Mouse (Mus musculus): ENCODE measurements around the gene Timeless. TPM values are rescaled to one million over a fixed set of nuclear protein-coding genes. Genes with fewer than 3 reads are reported as not detected.

Gene Timeless
- polyA plus RNA-seq, 1 experiment from 2014 or later = 103 TPM

DNA sequence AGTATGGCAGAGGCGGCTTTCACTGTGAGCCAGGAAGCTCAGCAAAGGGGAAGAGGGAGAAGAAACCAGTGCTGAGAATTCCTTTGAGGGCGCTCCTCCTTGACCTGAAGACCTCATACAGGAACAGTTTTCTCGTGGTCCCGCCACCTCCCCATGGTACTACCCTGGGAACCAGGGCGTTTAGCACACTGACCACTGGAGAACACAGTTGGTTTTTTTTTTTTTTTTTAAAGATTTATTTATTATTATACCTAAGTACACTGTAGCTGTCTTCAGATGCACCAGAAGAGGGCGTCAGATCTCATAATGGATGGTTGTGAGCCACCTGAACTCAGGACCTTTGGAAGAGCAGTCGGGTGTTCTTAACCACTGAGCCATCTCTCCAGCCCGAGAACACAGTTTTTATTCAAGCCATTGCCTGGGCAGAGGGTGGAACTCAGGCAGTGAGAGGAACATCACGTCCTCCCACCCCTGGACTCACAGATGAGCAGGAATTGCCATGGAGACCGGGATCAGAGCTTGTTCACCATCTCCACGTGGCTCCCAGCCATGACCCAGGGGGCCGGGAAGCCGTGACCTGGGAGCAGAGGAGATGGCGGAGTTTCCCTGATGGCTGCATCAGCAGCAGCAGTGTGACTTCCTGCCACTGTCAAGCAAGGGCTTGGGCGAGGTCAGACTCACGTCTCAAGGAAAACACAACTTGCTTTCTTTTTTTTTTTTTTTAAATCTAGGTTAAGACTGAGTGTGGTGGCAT is 10.2 kb upstream of the Timeless start:
- Histone ChIP-seq H3K4me3 (no peak overlapping the region), H3K36me3 (replicated peaks) (no peaks in the 10 kb centered on the region), H3K4me1 (peaks cover 26% of the 10 kb centered on the region), H3K9me3 (no peaks in the 10 kb centered on the region), H3K27me3 (replicated peaks; ENCODE audit: low read depth, poor library complexity, severe bottlenecking) (no peaks in the 10 kb centered on the region), H3K27ac (replicated peaks) (no peak overlapping the region)
- DNase-seq (ENCODE audit: low spot score) = no peak
- 55% methylated on average over 16 of the region's 16 CpGs for WGBS

DNA sequence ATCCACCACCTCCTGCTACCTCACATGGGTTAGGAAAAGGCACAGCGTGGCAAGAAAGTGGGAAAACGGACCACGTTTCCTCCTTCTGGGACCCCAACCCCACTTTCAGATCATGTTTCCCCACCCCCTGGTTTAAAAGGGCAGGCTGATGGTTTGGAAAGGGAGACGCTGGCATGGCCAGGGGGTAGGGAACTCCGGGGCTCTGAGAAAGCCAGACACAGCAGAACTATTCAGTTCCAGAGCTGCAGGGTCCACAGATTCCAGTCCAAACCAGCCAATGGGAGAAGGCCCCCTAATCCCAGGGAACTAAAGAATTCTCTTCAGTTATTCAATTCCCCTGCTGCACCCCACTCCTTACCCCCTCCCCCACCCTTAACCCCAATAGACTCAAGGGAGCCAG is 6.8 kb upstream of the Timeless start:
- peak overlapping the region; percentile 59; the same call in 1 of the 2 replicates for H3K27ac ChIP-seq (replicated peaks)
- no peak for DNase-seq (ENCODE audit: low spot score)
- H3K4me1 ChIP-seq = peaks cover 26% of the 10 kb centered on the region
- H3K4me3 ChIP-seq = no peak overlapping the region
- H3K36me3 ChIP-seq (replicated peaks) = no peaks in the 10 kb centered on the region
- H3K9me3 ChIP-seq = no peaks in the 10 kb centered on the region
- no peaks in the 10 kb centered on the region for H3K27me3 ChIP-seq (replicated peaks; ENCODE audit: low read depth, poor library complexity, severe bottlenecking)
- WGBS = 36% methylated on average over 5 of the region's 5 CpGs

DNA sequence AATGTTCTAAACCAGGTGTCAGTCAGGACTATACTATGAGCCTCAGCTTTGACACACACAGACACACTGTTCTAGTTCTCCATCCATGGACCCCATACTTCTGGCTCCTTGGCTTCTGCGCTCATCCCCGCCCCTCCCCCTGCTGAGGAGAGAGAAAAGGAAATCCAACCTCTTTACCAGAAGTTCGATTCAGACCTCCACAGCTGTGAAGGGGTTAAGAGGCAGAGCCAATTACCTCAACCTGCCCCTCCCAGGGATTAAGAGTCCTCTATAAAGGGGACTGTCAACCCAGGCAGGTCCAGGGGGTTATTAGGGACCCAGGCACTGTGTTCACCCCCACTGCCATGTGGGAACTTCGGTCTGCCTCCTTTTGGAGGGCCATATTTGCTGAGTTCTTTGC is 6.3 kb upstream of the Timeless start, which contains the start of gene Mip:
Gene Mip, plus strand, starts transcription at position 301 of the 400 bp plus-strand sequence.
- peak within 1 kb of the TSS; percentile 29; the same call in 1 of the 2 replicates for H3K4me3 ChIP-seq
- H3K4me1 ChIP-seq = peaks cover 31% of the 10 kb centered on the region
- no peaks in the 10 kb centered on the region for H3K27me3 ChIP-seq (replicated peaks; ENCODE audit: low read depth, poor library complexity, severe bottlenecking)
- no peaks in the 10 kb centered on the region for H3K36me3 ChIP-seq (replicated peaks)
- no peak for DNase-seq (ENCODE audit: low spot score)
- H3K27ac ChIP-seq (replicated peaks) = peak within 1 kb of the TSS; percentile 59
- 39% methylated on average over 4 of the region's 4 CpGs for WGBS
- H3K9me3 ChIP-seq = no peaks in the 10 kb centered on the region

DNA sequence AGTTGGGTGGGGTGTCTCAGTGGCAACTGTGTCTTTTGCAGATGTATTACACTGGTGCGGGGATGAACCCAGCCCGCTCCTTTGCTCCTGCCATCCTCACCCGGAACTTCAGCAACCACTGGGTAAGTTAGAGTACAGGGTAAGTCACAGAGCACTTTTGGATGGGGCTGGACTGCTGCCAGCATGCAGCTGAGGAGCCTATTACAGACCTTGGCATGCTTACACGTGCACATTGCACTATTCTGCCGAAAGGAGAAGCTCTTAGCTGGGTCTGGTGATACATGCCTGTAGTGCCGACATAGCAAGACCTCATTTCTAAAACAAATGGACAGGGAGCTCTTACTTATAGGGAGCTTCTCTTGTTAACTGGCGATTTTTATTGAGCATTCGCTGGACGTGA is 4.3 kb upstream of the Timeless start:
- 89% methylated on average over 9 of the region's 9 CpGs for WGBS
- H3K9me3 ChIP-seq = no peaks in the 10 kb centered on the region
- no peak for DNase-seq (ENCODE audit: low spot score)
- peaks cover 35% of the 10 kb centered on the region for H3K4me1 ChIP-seq
- no peak overlapping the region for H3K4me3 ChIP-seq
- no peaks in the 10 kb centered on the region for H3K36me3 ChIP-seq (replicated peaks)
- no peaks in the 10 kb centered on the region for H3K27me3 ChIP-seq (replicated peaks; ENCODE audit: low read depth, poor library complexity, severe bottlenecking)
- H3K27ac ChIP-seq (replicated peaks) = no peak overlapping the region

DNA sequence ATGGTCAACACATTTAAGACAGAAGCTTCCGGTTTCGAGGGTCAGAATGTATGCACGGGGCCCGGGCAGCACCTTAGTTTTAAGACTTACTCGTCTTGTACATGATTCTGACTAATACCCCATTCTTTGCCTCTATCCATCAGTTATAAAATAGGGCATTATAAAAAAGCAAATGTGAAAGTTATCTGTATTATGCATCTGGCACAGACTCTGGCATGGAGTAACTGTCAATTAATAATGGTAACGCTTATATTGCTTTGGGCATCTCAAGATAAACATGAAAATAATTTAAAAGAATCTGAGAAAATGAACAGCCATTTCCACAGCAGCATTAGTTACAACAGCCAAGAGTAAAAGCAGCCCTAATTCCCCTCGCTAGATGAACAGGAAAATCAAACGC is 3.9 kb upstream of the Timeless start:
- WGBS = 93% methylated on average over 8 of the region's 8 CpGs
- peaks cover 39% of the 10 kb centered on the region for H3K4me1 ChIP-seq

DNA sequence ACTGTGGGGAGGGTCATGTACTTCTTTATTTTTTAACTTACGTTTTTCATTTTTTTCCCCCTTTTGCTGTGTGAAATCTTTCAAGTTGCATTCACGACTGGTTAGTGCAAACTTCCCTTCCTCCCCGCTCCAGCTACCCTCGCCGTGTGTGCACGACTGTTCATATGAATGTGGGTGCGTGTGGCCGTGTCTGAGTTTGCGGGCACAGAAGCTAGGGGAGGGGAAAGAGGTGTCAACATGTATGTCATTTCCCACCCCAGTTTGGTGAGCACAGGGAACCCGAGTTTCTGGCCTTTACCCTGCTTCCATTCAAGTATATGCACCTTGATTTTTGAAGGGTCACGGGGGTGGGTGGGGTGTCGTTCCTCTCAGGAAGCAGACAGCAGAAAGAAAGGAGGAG is 1.3 kb upstream of the Timeless start:
- 74% methylated on average over 12 of the region's 12 CpGs for WGBS

More for the DNA sequence above, 3.9 kb upstream of the Timeless start:
- no peak overlapping the region for H3K4me3 ChIP-seq
- no peak overlapping the region for H3K27ac ChIP-seq (replicated peaks)
- H3K27me3 ChIP-seq (replicated peaks; ENCODE audit: low read depth, poor library complexity, severe bottlenecking) = no peaks in the 10 kb centered on the region
- H3K36me3 ChIP-seq (replicated peaks) = no peaks in the 10 kb centered on the region
- DNase-seq (ENCODE audit: low spot score) = no peak
- H3K9me3 ChIP-seq = no peaks in the 10 kb centered on the region

DNA sequence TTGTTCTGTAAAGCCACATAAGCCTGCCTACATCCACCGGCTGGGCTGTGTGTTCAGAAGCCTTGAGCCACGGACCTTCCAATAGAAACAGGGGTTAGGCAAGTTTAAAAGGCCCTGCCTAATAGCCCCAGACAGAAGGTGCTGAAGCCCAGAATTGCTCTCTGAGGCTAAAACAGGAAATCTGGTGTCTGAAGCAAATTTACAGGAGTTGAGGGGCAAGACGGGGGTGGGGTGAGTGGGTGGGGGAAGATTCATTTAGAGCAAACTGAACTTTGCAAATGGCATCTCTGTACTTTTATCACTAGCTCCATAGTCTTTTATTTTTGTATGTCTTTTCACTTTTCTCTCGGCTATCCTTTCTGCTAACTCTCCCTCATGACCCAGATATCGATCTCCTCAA is 719 bp upstream of the Timeless start:
- no peaks in the 10 kb centered on the region for H3K9me3 ChIP-seq
- H3K27me3 ChIP-seq (replicated peaks; ENCODE audit: low read depth, poor library complexity, severe bottlenecking) = no peaks in the 10 kb centered on the region
- H3K27ac ChIP-seq (replicated peaks) = peak overlapping the region; percentile 100
- H3K4me1 ChIP-seq = peaks cover 45% of the 10 kb centered on the region
- DNase-seq (ENCODE audit: low spot score) = no peak
- H3K36me3 ChIP-seq (replicated peaks) = peaks cover 19% of the 10 kb centered on the region
- WGBS = 21% methylated on average over 5 of the region's 5 CpGs
- H3K4me3 ChIP-seq = peak overlapping the region; percentile 92

More for the DNA sequence above, 1.3 kb upstream of the Timeless start:
- H3K9me3 ChIP-seq = no peaks in the 10 kb centered on the region
- H3K36me3 ChIP-seq (replicated peaks) = peaks cover 16% of the 10 kb centered on the region
- peak overlapping the region; percentile 92 for H3K4me3 ChIP-seq
- H3K27me3 ChIP-seq (replicated peaks; ENCODE audit: low read depth, poor library complexity, severe bottlenecking) = no peaks in the 10 kb centered on the region
- no peak for DNase-seq (ENCODE audit: low spot score)
- peak overlapping the region; percentile 100 for H3K27ac ChIP-seq (replicated peaks)
- peaks cover 45% of the 10 kb centered on the region for H3K4me1 ChIP-seq

DNA sequence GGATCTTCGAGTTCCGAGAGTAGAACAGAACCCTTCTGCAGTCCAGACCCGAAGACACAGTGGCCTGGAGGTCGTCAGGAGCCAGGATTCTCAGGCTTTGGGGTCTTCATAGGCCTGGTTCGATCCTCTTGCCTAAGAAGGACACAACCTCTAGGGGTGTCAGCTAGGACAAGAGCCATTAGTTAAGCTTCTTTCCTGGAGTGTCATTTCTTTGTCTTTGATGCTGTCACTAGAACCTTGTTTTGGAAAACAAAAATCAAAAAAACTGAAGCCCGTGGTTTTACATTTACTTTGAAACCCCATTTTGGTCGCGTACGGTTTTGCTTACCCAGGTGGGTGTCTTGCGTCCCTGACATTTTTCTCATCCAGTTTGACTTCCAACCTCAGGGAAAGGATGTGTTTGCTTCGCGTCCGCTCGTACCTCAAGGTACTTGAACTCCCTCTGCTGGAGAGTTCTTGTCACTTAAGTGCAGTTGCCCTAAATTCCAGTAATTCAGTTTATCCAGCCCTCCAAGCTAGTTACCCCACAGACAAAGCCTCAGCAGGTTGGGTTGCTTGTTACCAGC is 638 bp downstream of the Timeless start:
- peak overlapping the region; percentile 92 for H3K4me3 ChIP-seq
- peak; percentile 67 for DNase-seq (ENCODE audit: low spot score)
- H3K4me1 ChIP-seq = peaks cover 45% of the 10 kb centered on the region
- H3K27me3 ChIP-seq (replicated peaks; ENCODE audit: low read depth, poor library complexity, severe bottlenecking) = no peaks in the 10 kb centered on the region
- under 1% methylated on average over 14 of the region's 14 CpGs for WGBS
- peak overlapping the region; percentile 100 for H3K27ac ChIP-seq (replicated peaks)
- H3K36me3 ChIP-seq (replicated peaks) = peaks cover 25% of the 10 kb centered on the region
- H3K9me3 ChIP-seq = no peaks in the 10 kb centered on the region

DNA sequence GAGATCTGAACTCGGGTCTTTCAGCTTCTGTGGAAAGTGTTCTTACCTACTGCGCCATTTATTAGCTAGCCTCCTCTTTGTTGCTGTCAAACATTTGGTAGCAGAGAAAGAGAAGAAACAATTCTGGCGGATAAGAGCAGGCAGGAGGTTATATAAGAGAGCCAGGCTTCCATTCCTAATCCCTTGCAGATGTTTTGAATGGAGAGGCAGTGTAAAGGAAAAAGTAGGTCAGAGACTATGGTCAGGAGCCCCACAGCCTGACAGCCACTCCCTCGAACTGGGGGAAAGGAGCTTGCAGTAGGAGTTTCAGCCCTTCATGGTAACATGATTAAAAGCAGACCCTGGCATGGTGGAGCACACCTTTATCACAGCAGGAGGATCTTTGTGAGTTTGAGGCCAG is 4.5 kb downstream of the Timeless start:
- 61% methylated on average over 4 of the region's 4 CpGs for WGBS
- Histone ChIP-seq H3K27ac (replicated peaks) (0 out of 2 replicates have a peak overlapping the region, but pooled peaks have one; percentile 48), H3K9me3 (no peaks in the 10 kb centered on the region), H3K4me1 (peaks cover 40% of the 10 kb centered on the region), H3K4me3 (0 out of 2 replicates have a peak overlapping the region, but pooled peaks have one; percentile 5), H3K27me3 (replicated peaks; ENCODE audit: low read depth, poor library complexity, severe bottlenecking) (no peaks in the 10 kb centered on the region), H3K36me3 (replicated peaks) (peaks cover 61% of the 10 kb centered on the region)
- no peak for DNase-seq (ENCODE audit: low spot score)

DNA sequence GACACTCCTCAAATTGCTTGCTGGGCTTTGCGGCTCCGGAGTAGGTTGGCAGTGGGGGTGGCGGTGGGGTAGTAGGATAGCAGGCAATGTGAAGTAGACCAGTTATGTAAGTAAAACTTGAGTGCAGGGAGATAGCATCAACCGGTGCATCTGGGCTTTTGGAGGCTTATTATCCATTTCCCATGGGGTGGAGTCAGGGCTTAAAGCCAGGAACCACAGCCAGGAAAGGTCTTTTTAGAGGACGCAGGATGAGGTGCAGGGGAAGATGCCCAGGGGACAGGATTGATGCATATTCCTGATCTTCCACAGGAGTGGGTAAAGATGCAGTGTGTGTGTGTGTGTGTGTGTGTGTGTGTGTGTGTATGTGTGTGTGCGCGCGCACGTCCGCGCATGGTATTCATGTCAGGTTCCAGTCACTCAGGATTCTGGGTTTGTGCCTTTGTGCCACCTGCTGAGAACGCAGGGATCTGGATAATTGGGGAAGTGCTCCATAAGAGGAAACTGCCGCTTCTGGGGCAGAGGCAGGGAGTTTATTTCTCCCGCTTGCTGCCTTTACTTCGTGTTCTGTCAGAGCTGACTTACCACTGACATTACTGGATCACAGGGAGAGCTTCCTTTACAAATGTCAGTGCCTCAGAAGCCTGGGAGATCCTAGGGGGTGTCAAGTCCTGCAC is 6.1 kb downstream of the Timeless start:
- WGBS = 83% methylated on average over 15 of the region's 15 CpGs
- Histone ChIP-seq H3K36me3 (replicated peaks) (peaks cover 77% of the 10 kb centered on the region), H3K27ac (replicated peaks) (peak overlapping the region; percentile 4; the same call in 1 of the 2 replicates), H3K4me1 (peaks cover 35% of the 10 kb centered on the region), H3K27me3 (replicated peaks; ENCODE audit: low read depth, poor library complexity, severe bottlenecking) (no peaks in the 10 kb centered on the region), H3K4me3 (no peak overlapping the region), H3K9me3 (no peaks in the 10 kb centered on the region)
- DNase-seq (ENCODE audit: low spot score) = no peak

DNA sequence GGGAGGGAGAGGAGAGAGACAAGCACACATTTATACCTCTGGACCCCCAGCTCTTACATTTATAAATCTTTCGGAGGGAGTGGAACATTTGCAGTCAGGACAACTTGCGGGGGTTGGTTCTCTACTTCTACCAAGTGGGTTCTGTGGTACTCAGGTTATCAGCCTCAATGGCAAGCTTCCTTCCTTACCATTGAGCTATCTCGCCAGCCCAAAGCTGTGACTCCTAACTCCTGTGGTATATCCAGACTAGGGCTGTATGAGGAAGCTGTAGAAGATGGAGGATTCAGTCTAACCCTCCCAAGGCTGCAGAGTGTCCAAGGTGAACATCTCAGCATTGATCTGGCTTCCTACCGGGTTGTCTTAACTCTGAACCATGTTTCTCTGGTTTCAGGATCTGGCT is 7.3 kb downstream of the Timeless start:
- peaks cover 29% of the 10 kb centered on the region for H3K4me1 ChIP-seq
- WGBS = 95% methylated on average over 4 of the region's 4 CpGs

DNA sequence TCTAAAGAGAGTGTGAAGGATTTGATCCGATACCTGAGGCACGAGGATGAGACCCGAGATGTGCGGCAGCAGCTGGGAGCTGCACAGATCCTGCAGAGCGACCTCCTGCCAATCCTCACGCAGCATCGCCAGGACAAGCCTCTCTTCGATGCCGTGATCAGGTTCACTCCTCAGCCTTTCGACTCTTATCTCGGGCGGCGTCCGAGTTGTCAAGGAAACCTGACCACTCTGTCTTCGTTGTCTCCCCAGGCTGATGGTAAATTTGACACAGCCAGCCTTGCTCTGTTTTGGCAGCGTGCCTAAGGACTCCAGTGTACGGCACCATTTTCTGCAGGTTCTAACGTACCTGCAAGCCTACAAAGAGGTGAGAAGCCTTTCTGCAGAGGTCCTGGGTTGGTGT is 8.3 kb downstream of the Timeless start:
- Histone ChIP-seq H3K4me1 (peaks cover 22% of the 10 kb centered on the region), H3K4me3 (no peak overlapping the region), H3K27ac (replicated peaks) (no peak overlapping the region), H3K9me3 (no peaks in the 10 kb centered on the region), H3K27me3 (replicated peaks; ENCODE audit: low read depth, poor library complexity, severe bottlenecking) (no peaks in the 10 kb centered on the region), H3K36me3 (replicated peaks) (peaks cover 87% of the 10 kb centered on the region)
- no peak for DNase-seq (ENCODE audit: low spot score)
- WGBS = 94% methylated on average over 18 of the region's 18 CpGs

More for the DNA sequence above, 7.3 kb downstream of the Timeless start:
- no peaks in the 10 kb centered on the region for H3K9me3 ChIP-seq
- H3K27me3 ChIP-seq (replicated peaks; ENCODE audit: low read depth, poor library complexity, severe bottlenecking) = no peaks in the 10 kb centered on the region
- H3K4me3 ChIP-seq = no peak overlapping the region
- no peak for DNase-seq (ENCODE audit: low spot score)
- H3K27ac ChIP-seq (replicated peaks) = no peak overlapping the region
- H3K36me3 ChIP-seq (replicated peaks) = peaks cover 84% of the 10 kb centered on the region
